16 mouse cellular contexts compared by ENCODE assay signal in genomic region chr9:28499841-28500794, GRCm38 (mm10).
A peak's percentile ranks its signal among the peaks of the same experiment; 100 is the strongest.
DNase-seq lines count a peak whose midpoint lies in the region; ATAC-seq and TF ChIP-seq lines count a peak whose summit lies in the region.
"Had no signal": no experiment of that assay in that cellular context is flagged by ENCODE, and none has a peak within 500 bp of the region (broad histone marks: within the 10 kb centered on the region; RNA-seq: fewer than 3 reads in every experiment).

No protein-coding gene starts in this region.

- TF ChIP-seq CTCF in midbrain, postnatal 0 days (IDR thresholded peaks at IDR 0.05) = no peak

- H3K4me3 ChIP-seq in midbrain, postnatal 0 days (ENCODE audit: low read depth, low read length) = no peak overlapping the region
- H3K4me3 ChIP-seq: embryonic facial prominence, embryonic 13.5 days had no signal

- no peak for ATAC-seq in midbrain, postnatal 0 days (ENCODE audit: low FRiP score)

- no peaks in the 10 kb centered on the region for H3K9me3 ChIP-seq in midbrain, postnatal 0 days (ENCODE audit: low read length)
- H3K9me3 ChIP-seq: embryonic facial prominence, embryonic 13.5 days had no signal

- no peaks in the 10 kb centered on the region for H3K4me1 ChIP-seq in midbrain, postnatal 0 days (ENCODE audit: insufficient read depth, low read length)
- H3K4me1 ChIP-seq: embryonic facial prominence, embryonic 13.5 days had no signal

- DNase-seq in cerebellum, postnatal 14 days = peak; percentile 38 to 39
- no peak for DNase-seq in cerebellum, postnatal 36 days
- peak; percentile 34 for DNase-seq in layer of hippocampus, adult 9-11 months
- DNase-seq in layer of hippocampus, postnatal 36 days = no peak
- peak; percentile 69 for DNase-seq in brain, adult 2 months (ENCODE audit: low read depth, low spot score)
- peak; percentile 17 to 20 for DNase-seq in frontal cortex, postnatal 10 days (ENCODE audit: low spot score in 2 of 2)
- no peak for DNase-seq in midbrain, postnatal 0 days (ENCODE audit: low spot score)
- DNase-seq: adrenal gland, postnatal 14 days; B cell, adult 2 months; gastrocnemius, postnatal 10 days; heart, adult 18-20 months; kidney, adult 2 months; kidney, postnatal 14 days; lung, adult 18-20 months; thymus, postnatal 36 days had no signal

- H3K36me3 ChIP-seq in midbrain, postnatal 0 days (ENCODE audit: insufficient read depth, low read length) = no peaks in the 10 kb centered on the region
- H3K36me3 ChIP-seq: embryonic facial prominence, embryonic 13.5 days had no signal

- H3K4me2 ChIP-seq in midbrain, postnatal 0 days (ENCODE audit: low read depth, low read length, poor library complexity, severe bottlenecking) = no peak overlapping the region
- H3K4me2 ChIP-seq: embryonic facial prominence, embryonic 13.5 days had no signal

- no peak overlapping the region for H3K27ac ChIP-seq in midbrain, postnatal 0 days (ENCODE audit: low read depth, low read length)
- H3K27ac ChIP-seq: embryonic facial prominence, embryonic 13.5 days had no signal

- no peak overlapping the region for H3K9ac ChIP-seq in midbrain, postnatal 0 days (replicated peaks; ENCODE audit: low read length, poor library complexity, severe bottlenecking)
- H3K9ac ChIP-seq: embryonic facial prominence, embryonic 13.5 days had no signal

- 65% methylated on average over 12 of the region's 12 CpGs for WGBS in midbrain, postnatal 0 days

- no peaks in the 10 kb centered on the region for H3K27me3 ChIP-seq in midbrain, postnatal 0 days (ENCODE audit: insufficient read depth, low read length)
- H3K27me3 ChIP-seq: embryonic facial prominence, embryonic 13.5 days had no signal

Comparison
In these comparisons a context has a peak if more than half of its experiments do, and no peak if none do; other contexts are left out.
1. DNase-seq: peak in cerebellum, postnatal 14 days (2 of 2), layer of hippocampus, adult 9-11 months (single experiment), brain, adult 2 months (single experiment) and frontal cortex, postnatal 10 days (2 of 2); none in cerebellum, postnatal 36 days (0 of 2), layer of hippocampus, postnatal 36 days (0 of 2) and midbrain, postnatal 0 days (single experiment).